Mouse (Mus musculus) small intestine, adult 2 months (tissue): ENCODE measurements around the gene Ndst2.

Experiments used
- CTCF ChIP-seq: fragments of 200-500 bp; IDR thresholded peaks from 2 replicates; pipeline ENCODE4 v1.5.1; 2012; ENCODE audit warnings: low read depth, mild to moderate bottlenecking, control low read depth, inconsistent platforms, low read length, moderate library complexity, mixed read lengths; ENCODE audit not compliant: insufficient replicate concordance, insufficient read length; ENCODE audit errors: extremely low read depth
- POLR2A ChIP-seq: fragments of 200-500 bp; IDR thresholded peaks from 2 replicates; pipeline ENCODE4 v1.6.1; 2012; ENCODE audit warnings: low read depth, mild to moderate bottlenecking, control low read depth, inconsistent platforms, low read length, moderate library complexity

DNA sequence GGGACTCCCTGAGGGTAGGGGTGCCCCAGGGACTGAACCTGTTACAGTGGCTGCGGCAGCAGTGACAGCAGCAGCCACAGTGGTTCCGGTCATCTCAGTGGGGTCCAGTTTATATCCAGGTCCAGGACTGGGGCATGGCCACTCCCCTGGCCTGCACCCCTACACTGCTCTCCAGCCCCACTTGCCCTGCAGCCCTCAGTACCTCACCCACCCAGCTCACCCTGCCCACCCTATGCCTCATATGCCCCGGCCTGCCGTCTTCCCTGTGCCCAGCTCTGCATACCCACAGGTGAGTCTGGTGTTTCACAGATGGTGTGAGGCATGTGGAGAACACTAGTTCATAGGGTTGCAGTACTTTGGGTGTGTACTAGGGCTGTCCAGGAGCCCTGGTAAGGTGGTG lies 13.0 kb downstream of the Ndst2 start:
- TF ChIP-seq CTCF (no peak), POLR2A (no peak)
